Mouse (Mus musculus) cerebral cortex, adult 2 months (tissue): ENCODE measurements around the gene Ficd.

Source experiments
- WGBS: fragments of 180-500 bp; shearing (Covaris S2); methylation state at CpG from one replicate; pipeline ENCODE4 v1.1.7; 2018; 5-methylcytosine and 5-hydroxymethylcytosine counted together

Ficd gene

GRCm38 (mm10) chr5:113735345-113736112 lies at the start of gene Ficd:
Gene Ficd, plus strand, starts transcription at chr5:113735803.
- under 1% methylated on average over 63 of the region's 71 CpGs for WGBS

GRCm38 (mm10) chr5:113687514-113687913 lies 48.1 kb upstream of the Ficd start:
- WGBS: 86% methylated on average over 5 of the region's 5 CpGs

- 41% methylated on average over 15 of the region's 15 CpGs for WGBS
Measured at GRCm38 (mm10) chr5:113690069-113690548, 45.5 kb upstream of the Ficd start.

GRCm38 (mm10) chr5:113690866-113691265 lies 44.7 kb upstream of the Ficd start:
- WGBS: 94% methylated on average over 2 of the region's 2 CpGs

GRCm38 (mm10) chr5:113693196-113693755 lies 42.3 kb upstream of the Ficd start:
- 95% methylated on average over 8 of the region's 8 CpGs for WGBS

GRCm38 (mm10) chr5:113694000-113694399 lies 41.6 kb upstream of the Ficd start:
- WGBS: 69% methylated on average over 4 of the region's 4 CpGs

GRCm38 (mm10) chr5:113694415-113694814 lies 41.2 kb upstream of the Ficd start:
- 39% methylated on average over 5 of the region's 5 CpGs for WGBS

GRCm38 (mm10) chr5:113700388-113701023 lies 35.1 kb upstream of the Ficd start:
- 89% methylated on average over 19 of the region's 19 CpGs for WGBS

- WGBS: 61% methylated on average over 21 of the region's 21 CpGs
Measured at GRCm38 (mm10) chr5:113703803-113704585, 31.6 kb upstream of the Ficd start.

- WGBS: 79% methylated on average over 2 of the region's 2 CpGs
Measured at GRCm38 (mm10) chr5:113712861-113713260, 22.7 kb upstream of the Ficd start.

- WGBS: 10% methylated on average over 12 of the region's 12 CpGs
Measured at GRCm38 (mm10) chr5:113716581-113717388, 18.8 kb upstream of the Ficd start.

- WGBS: 65% methylated on average over 8 of the region's 8 CpGs
Measured at GRCm38 (mm10) chr5:113719221-113719661, 16.4 kb upstream of the Ficd start.

- WGBS: 91% methylated on average over 10 of the region's 10 CpGs
Measured at GRCm38 (mm10) chr5:113722224-113723013, 13.2 kb upstream of the Ficd start.

GRCm38 (mm10) chr5:113723567-113724237 lies 11.9 kb upstream of the Ficd start:
- 37% methylated on average over 8 of the region's 8 CpGs for WGBS

- 5% methylated on average over 15 of the region's 15 CpGs for WGBS
Measured at GRCm38 (mm10) chr5:113724446-113724845, 11.2 kb upstream of the Ficd start, which contains the start of gene 1700069L16Rik. Gene 1700069L16Rik, minus strand, starts transcription at chr5:113724772.

GRCm38 (mm10) chr5:113725417-113725816 lies 10.2 kb upstream of the Ficd start:
- WGBS: 71% methylated on average over 12 of the region's 12 CpGs

- 67% methylated on average over 6 of the region's 6 CpGs for WGBS
Measured at GRCm38 (mm10) chr5:113726618-113727017, 9.0 kb upstream of the Ficd start.

- WGBS: 73% methylated on average over 12 of the region's 12 CpGs
Measured at GRCm38 (mm10) chr5:113727238-113727637, 8.4 kb upstream of the Ficd start.

- WGBS: 75% methylated on average over 7 of the region's 7 CpGs
Measured at GRCm38 (mm10) chr5:113728011-113728410, 7.6 kb upstream of the Ficd start.
